Mouse (Mus musculus): ENCODE measurements around the gene P2ry13. TPM values are rescaled to one million over a fixed set of nuclear protein-coding genes. Genes with fewer than 3 reads are reported as not detected.

The P2ry13 gene
- polyA plus RNA-seq, 1 experiment = not detected

DNA sequence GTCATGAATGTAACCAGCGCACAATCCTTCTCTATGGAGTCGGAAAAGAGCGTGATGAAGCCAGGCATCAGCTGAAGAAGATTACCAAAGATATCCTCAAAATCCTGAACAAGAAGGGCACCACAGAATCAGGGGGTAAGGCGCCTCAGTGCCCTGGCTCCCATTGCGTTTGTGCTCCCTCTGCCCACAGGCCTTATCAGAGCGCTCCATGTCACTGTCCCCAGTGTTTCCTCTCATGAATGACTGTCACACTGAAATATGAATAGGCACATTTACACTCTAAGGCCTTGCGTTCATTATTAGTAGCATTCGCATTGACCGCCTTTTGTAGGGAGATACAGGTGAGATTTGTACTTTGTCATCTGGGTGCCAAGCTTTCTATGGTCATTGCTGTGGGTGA lies 17.0 kb upstream of the P2ry13 start:
- H3K4me3 ChIP-seq (ENCODE audit: insufficient read depth, low read depth, low read length) = no peak overlapping the region
- 98% methylated on average over 9 of the region's 9 CpGs for WGBS
- no peak for TF ChIP-seq POLR2A (IDR thresholded peaks at IDR 0.05; ENCODE audit: insufficient read depth, low read depth, low read length)
- peaks cover 2% of the 10 kb centered on the region for H3K4me1 ChIP-seq (ENCODE audit: control insufficient read depth, insufficient read depth, low read length)
- no peak overlapping the region for H3K27ac ChIP-seq (ENCODE audit: insufficient read depth, low read depth, low read length)

DNA sequence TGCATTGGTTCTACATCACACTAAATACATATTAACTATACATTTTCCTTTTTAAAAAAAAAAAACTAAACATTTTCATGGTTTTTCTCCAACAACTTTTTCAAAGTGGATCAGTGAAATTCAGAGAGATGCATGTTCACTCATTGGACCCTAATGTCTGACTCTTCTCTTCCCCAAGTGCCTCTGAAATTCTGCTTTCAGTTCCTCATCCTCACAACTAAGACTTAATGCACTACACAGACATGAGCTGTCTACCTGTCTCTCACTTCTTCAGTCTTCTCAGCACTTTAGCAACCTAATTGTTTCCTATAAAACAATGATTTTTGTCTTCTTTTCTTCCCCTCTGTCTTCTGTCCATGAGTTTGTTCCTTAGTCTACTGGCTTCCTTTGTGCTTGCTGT lies 14.7 kb upstream of the P2ry13 start:
- H3K27ac ChIP-seq (ENCODE audit: insufficient read depth, low read depth, low read length) = no peak overlapping the region
- H3K4me1 ChIP-seq (ENCODE audit: control insufficient read depth, insufficient read depth, low read length) = peaks cover 2% of the 10 kb centered on the region
- H3K4me3 ChIP-seq (ENCODE audit: insufficient read depth, low read depth, low read length) = no peak overlapping the region
- TF ChIP-seq POLR2A (IDR thresholded peaks at IDR 0.05; ENCODE audit: insufficient read depth, low read depth, low read length) = no peak
- no peak for TF ChIP-seq CTCF (IDR thresholded peaks at IDR 0.05; ENCODE audit: insufficient read depth, low read depth, low read length)

DNA sequence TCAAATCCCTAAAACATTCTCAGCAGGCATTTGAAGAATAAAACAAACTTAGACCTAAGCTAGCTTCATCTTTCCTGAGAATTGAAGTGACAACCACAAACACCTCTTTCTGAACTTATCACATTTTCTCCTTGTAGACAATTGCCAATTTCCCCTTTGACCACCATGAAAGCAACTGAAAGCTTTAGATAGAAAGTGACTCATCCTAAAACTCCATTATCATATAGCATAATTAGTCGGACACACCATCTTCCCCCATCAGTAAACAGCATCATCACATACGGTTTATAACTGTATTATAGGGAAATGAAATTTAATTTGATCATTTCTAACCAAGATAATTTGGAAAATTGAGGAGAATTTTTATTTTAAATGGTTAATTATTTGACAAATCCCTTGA lies 11.6 kb upstream of the P2ry13 start:
- WGBS = 97% methylated on average over 2 of the region's 2 CpGs
- Histone ChIP-seq H3K27ac (ENCODE audit: insufficient read depth, low read depth, low read length) (no peak overlapping the region), H3K4me1 (ENCODE audit: control insufficient read depth, insufficient read depth, low read length) (no peaks in the 10 kb centered on the region), H3K4me3 (ENCODE audit: insufficient read depth, low read depth, low read length) (no peak overlapping the region)
- TF ChIP-seq CTCF (IDR thresholded peaks at IDR 0.05; ENCODE audit: insufficient read depth, low read depth, low read length) (no peak), POLR2A (IDR thresholded peaks at IDR 0.05; ENCODE audit: insufficient read depth, low read depth, low read length) (no peak)

DNA sequence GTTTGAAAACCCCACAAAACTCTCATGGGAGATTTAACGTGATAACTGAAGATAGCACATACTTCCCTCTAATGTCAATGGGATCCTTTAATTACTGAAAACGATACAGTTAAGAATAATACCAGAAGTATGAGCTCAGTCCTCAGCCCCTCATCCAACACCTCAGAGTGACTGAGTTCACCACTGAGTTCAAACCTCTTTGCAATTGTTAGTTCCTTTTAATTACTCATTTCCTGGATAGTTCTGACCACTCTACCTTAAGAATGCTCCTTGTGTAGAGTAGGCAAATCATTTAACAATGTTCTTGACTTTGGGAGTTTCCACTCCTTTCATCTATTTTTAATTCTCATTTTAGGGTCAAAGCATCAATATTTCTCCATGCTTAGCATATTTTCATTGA lies 8.6 kb upstream of the P2ry13 start:
- WGBS = 80% methylated on average over 2 of the region's 2 CpGs
- TF ChIP-seq POLR2A (IDR thresholded peaks at IDR 0.05; ENCODE audit: insufficient read depth, low read depth, low read length) (no peak), CTCF (IDR thresholded peaks at IDR 0.05; ENCODE audit: insufficient read depth, low read depth, low read length) (no peak)
- Histone ChIP-seq H3K27ac (ENCODE audit: insufficient read depth, low read depth, low read length) (no peak overlapping the region), H3K4me3 (ENCODE audit: insufficient read depth, low read depth, low read length) (no peak overlapping the region), H3K4me1 (ENCODE audit: control insufficient read depth, insufficient read depth, low read length) (no peaks in the 10 kb centered on the region)

DNA sequence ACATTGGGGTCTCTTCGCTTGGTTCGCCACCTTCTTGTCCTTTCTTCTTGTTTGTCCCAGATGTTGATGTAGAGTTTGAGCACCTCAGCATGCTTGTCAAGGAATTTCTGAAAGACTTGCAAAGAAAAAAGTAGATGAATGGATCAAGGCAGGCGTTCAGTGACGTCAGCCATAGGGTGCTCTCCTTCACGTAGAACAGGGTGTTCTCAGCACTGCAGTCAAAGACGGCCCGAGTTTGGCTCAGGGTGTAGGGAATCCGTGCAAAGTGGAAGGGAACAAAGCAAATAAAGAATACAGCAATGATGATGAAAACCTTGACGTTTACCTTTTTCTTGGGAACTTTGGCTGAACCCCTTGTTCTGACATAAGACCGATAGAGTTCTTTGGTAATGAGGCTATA lies 6.5 kb upstream of the P2ry13 start:
- Histone ChIP-seq H3K4me3 (ENCODE audit: insufficient read depth, low read depth, low read length) (no peak overlapping the region), H3K27ac (ENCODE audit: insufficient read depth, low read depth, low read length) (no peak overlapping the region), H3K4me1 (ENCODE audit: control insufficient read depth, insufficient read depth, low read length) (no peaks in the 10 kb centered on the region)
- WGBS = 93% methylated on average over 10 of the region's 10 CpGs
- no peak for TF ChIP-seq CTCF (IDR thresholded peaks at IDR 0.05; ENCODE audit: insufficient read depth, low read depth, low read length)
- TF ChIP-seq POLR2A (IDR thresholded peaks at IDR 0.05; ENCODE audit: insufficient read depth, low read depth, low read length) = no peak

DNA sequence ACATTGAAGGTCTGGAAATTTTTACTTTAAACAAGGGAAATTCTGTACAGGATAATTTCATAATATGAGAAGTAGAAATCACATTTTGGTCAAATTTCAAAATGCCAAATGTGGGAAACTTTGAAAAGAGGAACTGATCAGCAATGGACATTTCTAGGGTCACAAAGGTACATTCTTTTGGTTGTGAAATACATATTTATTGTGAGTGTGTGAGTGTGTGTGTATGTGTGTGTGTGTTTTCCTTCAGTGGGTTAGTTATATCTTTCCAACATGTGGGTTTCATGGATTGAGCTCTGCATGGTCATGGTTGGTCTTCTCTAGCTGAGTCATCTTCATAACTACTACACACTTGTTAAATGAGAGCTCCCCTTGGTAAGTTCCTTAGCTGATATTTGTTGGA lies 1.7 kb upstream of the P2ry13 start:
- no peaks in the 10 kb centered on the region for H3K4me1 ChIP-seq (ENCODE audit: control insufficient read depth, insufficient read depth, low read length)
- TF ChIP-seq CTCF (IDR thresholded peaks at IDR 0.05; ENCODE audit: insufficient read depth, low read depth, low read length) (no peak), POLR2A (IDR thresholded peaks at IDR 0.05; ENCODE audit: insufficient read depth, low read depth, low read length) (no peak)
- no peak overlapping the region for H3K27ac ChIP-seq (ENCODE audit: insufficient read depth, low read depth, low read length)
- H3K4me3 ChIP-seq (ENCODE audit: insufficient read depth, low read depth, low read length) = no peak overlapping the region

DNA sequence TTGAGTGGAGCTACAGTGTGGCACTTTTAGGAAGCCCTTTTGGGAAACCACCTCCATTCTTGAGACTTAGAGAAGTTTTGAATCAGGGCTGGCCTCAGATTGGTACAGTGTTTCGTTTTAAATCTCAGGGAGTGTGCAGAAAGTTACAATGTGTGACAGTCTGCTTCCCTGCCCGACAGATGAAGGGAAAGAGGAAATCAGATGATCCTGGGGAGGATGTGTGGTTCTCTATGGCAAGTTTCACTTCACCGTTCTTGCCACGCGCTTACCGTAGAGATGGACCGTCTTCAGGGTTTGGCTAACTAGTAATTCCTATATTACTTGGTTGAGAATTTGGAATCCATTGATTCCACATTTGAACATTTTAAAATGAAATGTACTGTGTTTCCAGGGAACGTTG lies 1.1 kb upstream of the P2ry13 start:
- no peaks in the 10 kb centered on the region for H3K4me1 ChIP-seq (ENCODE audit: control insufficient read depth, insufficient read depth, low read length)
- 94% methylated on average over 8 of the region's 8 CpGs for WGBS
- no peak overlapping the region for H3K27ac ChIP-seq (ENCODE audit: insufficient read depth, low read depth, low read length)
- TF ChIP-seq CTCF (IDR thresholded peaks at IDR 0.05; ENCODE audit: insufficient read depth, low read depth, low read length) (no peak), POLR2A (IDR thresholded peaks at IDR 0.05; ENCODE audit: insufficient read depth, low read depth, low read length) (no peak)
- H3K4me3 ChIP-seq (ENCODE audit: insufficient read depth, low read depth, low read length) = no peak overlapping the region

DNA sequence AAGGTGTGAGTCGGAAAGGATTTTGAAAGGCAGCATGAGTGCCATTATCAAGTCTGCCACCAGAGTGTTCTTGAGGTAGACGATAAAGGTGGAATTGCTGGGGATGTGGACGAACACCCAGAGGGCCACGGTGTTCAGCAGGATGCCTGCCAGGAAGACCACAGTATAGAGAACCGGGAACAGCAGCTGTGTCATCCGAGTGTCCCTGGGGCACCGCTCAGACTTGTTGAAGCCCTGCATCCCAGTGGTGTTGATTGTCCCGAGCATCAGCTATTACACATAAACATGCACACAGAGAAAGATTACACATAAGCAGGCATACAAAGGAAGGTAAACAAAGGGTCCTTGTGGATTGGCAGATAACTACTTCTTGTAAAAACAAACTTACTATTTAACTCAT lies 593 bp downstream of the P2ry13 start:
- Histone ChIP-seq H3K4me3 (ENCODE audit: insufficient read depth, low read depth, low read length) (0 out of 2 replicates have a peak overlapping the region, but pooled peaks have one; percentile 2), H3K4me1 (ENCODE audit: control insufficient read depth, insufficient read depth, low read length) (peaks cover 8% of the 10 kb centered on the region), H3K27ac (ENCODE audit: insufficient read depth, low read depth, low read length) (no peak overlapping the region)
- TF ChIP-seq POLR2A (IDR thresholded peaks at IDR 0.05; ENCODE audit: insufficient read depth, low read depth, low read length) = no peak
- no peak for TF ChIP-seq CTCF (IDR thresholded peaks at IDR 0.05; ENCODE audit: insufficient read depth, low read depth, low read length)
- WGBS = 78% methylated on average over 8 of the region's 8 CpGs

DNA sequence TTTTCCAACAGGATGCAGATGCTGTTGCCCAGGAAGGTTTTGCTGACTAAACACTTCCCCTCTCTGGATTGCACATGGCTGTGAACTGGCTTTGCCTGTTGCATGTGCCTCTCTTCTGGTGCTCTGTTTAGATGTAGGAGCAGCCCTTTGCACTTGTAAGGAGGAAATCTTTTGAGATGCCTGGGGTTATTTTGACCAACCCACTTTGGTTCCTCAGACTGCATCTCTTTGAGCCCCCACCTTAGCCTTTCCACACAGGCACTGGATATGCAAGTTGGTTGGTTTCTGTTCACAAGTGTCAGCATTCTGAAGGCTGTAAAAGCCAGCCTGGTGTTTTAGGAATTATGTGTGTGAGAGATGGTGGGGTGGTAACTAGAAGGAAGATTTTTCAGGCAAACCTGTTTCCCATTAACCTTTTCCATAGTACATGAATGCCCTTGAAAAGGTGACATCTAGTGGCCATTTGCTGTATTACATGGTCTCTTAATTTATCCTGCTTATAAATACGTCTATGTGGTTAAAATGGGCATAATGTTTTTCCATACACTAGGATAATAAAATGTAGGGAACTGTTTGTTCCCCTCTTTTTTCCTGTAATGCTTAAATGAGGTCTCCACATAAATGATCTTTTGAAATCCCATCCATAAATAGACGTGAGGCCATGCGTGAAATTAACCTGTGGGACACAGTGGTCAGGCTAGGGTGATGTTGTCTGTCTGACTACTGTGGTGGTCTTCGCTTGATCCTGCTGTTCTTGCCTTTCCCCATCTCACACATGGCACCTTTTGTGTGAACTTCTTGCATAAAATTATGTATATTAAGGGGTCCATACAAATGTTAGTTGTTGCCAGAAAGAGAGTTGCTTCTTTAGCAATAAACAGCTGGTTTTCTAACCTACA lies 1.8 kb downstream of the P2ry13 start:
- 67% methylated on average over 4 of the region's 4 CpGs for WGBS

More for the DNA sequence above, 1.8 kb downstream of the P2ry13 start:
- TF ChIP-seq CTCF (IDR thresholded peaks at IDR 0.05; ENCODE audit: insufficient read depth, low read depth, low read length) = no peak
- TF ChIP-seq POLR2A (IDR thresholded peaks at IDR 0.05; ENCODE audit: insufficient read depth, low read depth, low read length) = no peak
- no peak overlapping the region for H3K27ac ChIP-seq (ENCODE audit: insufficient read depth, low read depth, low read length)
- H3K4me3 ChIP-seq (ENCODE audit: insufficient read depth, low read depth, low read length) = no peak overlapping the region
- H3K4me1 ChIP-seq (ENCODE audit: control insufficient read depth, insufficient read depth, low read length) = peaks cover 10% of the 10 kb centered on the region
